Mouse (Mus musculus): ENCODE data around the gene Syngap1.

DNA sequence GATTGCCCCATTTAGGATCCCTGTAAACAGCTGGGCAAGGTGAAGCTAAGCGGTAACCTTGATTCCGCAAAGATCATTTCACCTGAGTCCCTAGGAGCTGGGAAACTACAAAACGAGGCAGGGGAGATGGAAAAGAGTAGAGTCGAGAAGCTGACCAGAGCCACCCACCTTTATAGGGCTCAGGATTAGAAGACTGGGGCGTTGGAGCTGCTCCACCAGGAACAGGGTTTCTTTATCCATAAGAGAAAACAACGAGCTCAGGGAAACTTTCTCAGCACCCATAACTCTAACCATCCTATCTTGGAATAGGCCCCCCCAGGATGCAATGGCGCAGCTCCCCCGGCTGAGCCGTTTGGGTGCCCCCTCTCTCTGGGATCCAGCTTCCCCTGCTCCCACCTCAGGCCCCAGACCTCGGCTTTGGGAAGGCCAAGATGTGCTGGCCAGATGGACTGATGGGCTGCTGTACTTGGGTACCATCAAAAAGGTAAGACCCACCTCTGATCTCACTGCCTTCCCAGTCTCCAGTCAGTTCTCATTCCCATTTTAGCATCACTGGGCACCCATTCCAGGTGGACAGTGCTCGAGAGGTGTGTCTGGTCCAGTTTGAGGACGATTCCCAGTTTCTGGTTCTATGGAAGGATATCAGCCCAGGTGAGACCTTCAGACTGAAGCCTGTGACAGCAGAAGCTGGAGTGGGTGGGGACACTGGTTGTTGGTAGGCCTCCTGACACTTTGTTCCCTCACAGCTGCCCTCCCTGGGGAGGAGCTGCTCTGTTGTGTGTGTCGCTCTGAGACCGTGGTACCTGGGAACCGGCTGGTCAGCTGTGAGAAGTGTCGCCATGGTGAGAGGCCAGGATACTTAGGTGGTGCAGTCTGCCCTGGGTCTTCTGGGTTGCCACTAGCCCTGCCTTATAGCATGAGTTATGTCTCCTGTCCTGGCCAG is 6.9 kb upstream of the Syngap1 start:
- no peak for TF ChIP-seq TAL1 (IDR thresholded peaks at IDR 0.05; ENCODE audit: low read length)
- no peak for TF ChIP-seq GATA1 (IDR thresholded peaks at IDR 0.05; ENCODE audit: low read length)

Data from erythroblast, embryonic 14.5 days (primary cell).